In the genomic region with DNA sequence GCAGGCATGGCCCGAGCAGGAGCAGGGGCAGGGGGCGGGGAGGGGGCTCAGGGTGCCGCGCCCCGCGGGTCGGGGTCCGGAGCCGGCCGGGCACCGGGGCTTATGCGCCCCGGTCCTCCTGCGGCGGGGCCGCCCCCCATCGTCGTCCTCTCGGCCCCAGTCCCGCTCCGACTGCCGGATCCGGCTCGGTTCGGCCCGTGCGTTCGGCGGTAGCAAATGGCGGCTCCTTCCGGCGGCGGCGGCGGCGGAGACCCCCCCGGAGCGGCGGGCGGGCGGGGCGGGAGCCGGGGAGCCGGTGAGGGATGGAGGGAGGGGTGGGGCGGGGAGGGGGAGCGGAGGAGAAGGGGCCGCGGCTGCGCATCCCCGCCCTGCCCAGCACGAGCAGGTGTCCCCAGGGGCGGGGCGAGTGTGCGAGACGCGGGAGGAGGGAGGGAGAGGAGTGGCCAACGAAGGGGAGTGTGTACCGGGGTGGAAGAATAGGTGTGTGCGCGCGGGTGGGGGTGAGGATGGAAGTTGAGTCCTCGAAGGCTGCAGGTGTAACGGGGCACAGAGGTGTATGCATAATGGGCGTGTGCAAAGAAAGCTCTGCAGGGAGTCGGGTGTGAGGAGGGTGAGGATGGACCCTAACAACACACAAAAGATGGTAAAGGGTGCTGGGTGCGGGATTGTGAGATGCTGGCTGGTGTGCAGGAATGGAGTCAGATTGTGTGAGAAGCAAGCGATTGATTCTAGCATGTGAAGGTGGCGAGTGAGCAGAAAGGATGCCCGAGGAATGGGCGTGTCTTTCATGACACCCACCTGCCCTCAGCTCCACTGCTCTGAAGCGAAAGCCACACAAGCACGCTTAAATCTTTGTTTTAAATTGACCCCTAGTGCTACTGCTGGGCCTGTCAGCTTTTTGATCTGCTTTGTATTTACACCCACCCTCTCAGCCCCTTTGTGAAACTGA, we compare ENCODE assay signal across 8 mouse cellular contexts. TPM values are rescaled to one million over a fixed set of nuclear protein-coding genes. Genes with fewer than 3 reads are reported as not detected.
DNase-seq lines count a peak whose midpoint lies in the region; ATAC-seq and TF ChIP-seq lines count a peak whose summit lies in the region.

A gene (minus strand): TSS at position 217 of the 949 bp plus-strand sequence.

- H3K9ac ChIP-seq in heart, embryonic 11.5 days (ENCODE audit: low read depth, low read length), result peak within 1 kb of the TSS; percentile 72
- peak within 1 kb of the TSS; percentile 85 for H3K9ac ChIP-seq in kidney, postnatal 0 days (ENCODE audit: low read depth, low read length)
- peak within 1 kb of the TSS; percentile 55 for H3K9ac ChIP-seq in liver, embryonic 11.5 days (ENCODE audit: low read depth, low read length)

- peak; percentile 71 for DNase-seq in ovary, adult 18-20 months (ENCODE audit: low spot score)
- no peak for DNase-seq in ovary, postnatal 14 days (ENCODE audit: low spot score)
- DNase-seq in cerebellum, adult 8-10 months, result peak; percentile 86
- DNase-seq in kidney, postnatal 0 days (ENCODE audit: low spot score), result peak; percentile 72
- no peak for DNase-seq in liver, embryonic 11.5 days (ENCODE audit: low spot score)
- peak; percentile 63 for DNase-seq in neural tube, embryonic 10.5 days (ENCODE audit: extremely low spot score, low spot score)
- DNase-seq in testis, postnatal 14 days (ENCODE audit: low spot score), result peak; percentile 81

- 2% methylated on average over 44 of the region's 72 CpGs for WGBS in heart, embryonic 11.5 days (ENCODE audit: insufficient replicate concordance)
- 2% methylated on average over 52 of the region's 72 CpGs for WGBS in kidney, postnatal 0 days
- WGBS in liver, embryonic 11.5 days, result 2% methylated on average over 54 of the region's 72 CpGs

- H3K4me2 ChIP-seq in heart, embryonic 11.5 days, result peak within 1 kb of the TSS; percentile 100
- H3K4me2 ChIP-seq in kidney, postnatal 0 days (ENCODE audit: low read length), result peak within 1 kb of the TSS; percentile 99
- H3K4me2 ChIP-seq in liver, embryonic 11.5 days, result peak within 1 kb of the TSS; percentile 98

- H3K9me3 ChIP-seq in heart, embryonic 11.5 days (replicated peaks; ENCODE audit: control insufficient read depth, low read length), result no peaks in the 10 kb centered on the region
- H3K9me3 ChIP-seq in kidney, postnatal 0 days (replicated peaks; ENCODE audit: low read length), result no peaks in the 10 kb centered on the region
- no peaks in the 10 kb centered on the region for H3K9me3 ChIP-seq in liver, embryonic 11.5 days (ENCODE audit: control insufficient read depth, low read length)

- no peak; the same call in 1 of the 2 replicates for ATAC-seq in heart, embryonic 11.5 days (replicated peaks; ENCODE audit: insufficient number of reproducible peaks, low FRiP score, low TSS enrichment)
- peak; percentile 29; the same call in 1 of the 2 replicates for ATAC-seq in kidney, postnatal 0 days (replicated peaks; ENCODE audit: low FRiP score, low read depth)
- no peak for ATAC-seq in liver, embryonic 11.5 days (replicated peaks; ENCODE audit: low FRiP score)

- H3K36me3 ChIP-seq in heart, embryonic 11.5 days (ENCODE audit: control insufficient read depth, insufficient read depth, low read length), result peaks cover 4% of the 10 kb centered on the region
- H3K36me3 ChIP-seq in kidney, postnatal 0 days (ENCODE audit: insufficient read depth, low read length), result peaks cover 21% of the 10 kb centered on the region
- peaks cover 7% of the 10 kb centered on the region for H3K36me3 ChIP-seq in liver, embryonic 11.5 days (ENCODE audit: control insufficient read depth, insufficient read depth, low read length)

- no peak within 1 kb of the TSS for H3K27ac ChIP-seq in heart, embryonic 11.5 days (ENCODE audit: low read depth, low read length)
- H3K27ac ChIP-seq in kidney, postnatal 0 days, result peak within 1 kb of the TSS; percentile 66
- H3K27ac ChIP-seq in liver, embryonic 11.5 days (ENCODE audit: low read depth, low read length), result no peak within 1 kb of the TSS

- peaks cover 14% of the 10 kb centered on the region for H3K4me1 ChIP-seq in heart, embryonic 11.5 days (ENCODE audit: control insufficient read depth, insufficient read depth, low read length)
- H3K4me1 ChIP-seq in kidney, postnatal 0 days (replicated peaks; ENCODE audit: insufficient read depth, low read length), result peaks cover 7% of the 10 kb centered on the region
- peaks cover 16% of the 10 kb centered on the region for H3K4me1 ChIP-seq in liver, embryonic 11.5 days (replicated peaks; ENCODE audit: control insufficient read depth, insufficient read depth, low read length)

- H3K27me3 ChIP-seq in heart, embryonic 11.5 days (ENCODE audit: control insufficient read depth, insufficient read depth, low read length), result peaks cover 45% of the 10 kb centered on the region
- H3K27me3 ChIP-seq in kidney, postnatal 0 days (ENCODE audit: insufficient read depth, low read length), result no peaks in the 10 kb centered on the region
- peaks cover 48% of the 10 kb centered on the region for H3K27me3 ChIP-seq in liver, embryonic 11.5 days (replicated peaks; ENCODE audit: control insufficient read depth, insufficient read depth, low read length)

- no peak for TF ChIP-seq CTCF in kidney, postnatal 0 days (IDR thresholded peaks at IDR 0.05; ENCODE audit: low read depth)

- peak within 1 kb of the TSS; percentile 84 for H3K4me3 ChIP-seq in heart, embryonic 11.5 days (ENCODE audit: low read depth, low read length)
- H3K4me3 ChIP-seq in kidney, postnatal 0 days (replicated peaks; ENCODE audit: low read depth, low read length), result peak within 1 kb of the TSS; percentile 84
- H3K4me3 ChIP-seq in liver, embryonic 11.5 days (ENCODE audit: low read depth, low read length), result peak within 1 kb of the TSS; percentile 72

RNA-seq across cellular contexts. Expression of the gene that starts here (rescaled TPM):
- polyA plus RNA-seq in heart, embryonic 11.5 days (2014; fragmentation: Nextera tagmentation; extraction: Ambion mirVana), result 0.21 and 0.39 TPM in 2 replicates
- 1.6 and 1.9 TPM in 2 replicates for polyA plus RNA-seq in kidney, postnatal 0 days (2015; fragmentation: Nextera tagmentation; extraction: Ambion mirVana)
- 0.38 TPM in 2 replicates for polyA plus RNA-seq in liver, embryonic 11.5 days (2014; fragmentation: Nextera tagmentation; extraction: Ambion mirVana)

Comparison
In these comparisons a context has a peak if more than half of its experiments do, and no peak if none do; other contexts are left out.
1. DNase-seq: peak in ovary, adult 18-20 months (single experiment), cerebellum, adult 8-10 months (single experiment), kidney, postnatal 0 days (single experiment), neural tube, embryonic 10.5 days (single experiment) and testis, postnatal 14 days (single experiment); none in ovary, postnatal 14 days (single experiment) and liver, embryonic 11.5 days (single experiment).
2. Peak in every context shown above with its lines, with median percentiles within 50 percentile points of each other: H3K4me2 ChIP-seq, H3K4me3 ChIP-seq and H3K9ac ChIP-seq.